Mouse (Mus musculus) mature B cell (primary cell): ENCODE measurements around the gene Sertad4.

Source experiments
- in situ Hi-C: fragments of 300-500 bp; cut with MboI; formaldehyde crosslinking; loops from 2 replicates; pipeline ENCODE4 v1.14.3; 2019

Sertad4 gene

DNA sequence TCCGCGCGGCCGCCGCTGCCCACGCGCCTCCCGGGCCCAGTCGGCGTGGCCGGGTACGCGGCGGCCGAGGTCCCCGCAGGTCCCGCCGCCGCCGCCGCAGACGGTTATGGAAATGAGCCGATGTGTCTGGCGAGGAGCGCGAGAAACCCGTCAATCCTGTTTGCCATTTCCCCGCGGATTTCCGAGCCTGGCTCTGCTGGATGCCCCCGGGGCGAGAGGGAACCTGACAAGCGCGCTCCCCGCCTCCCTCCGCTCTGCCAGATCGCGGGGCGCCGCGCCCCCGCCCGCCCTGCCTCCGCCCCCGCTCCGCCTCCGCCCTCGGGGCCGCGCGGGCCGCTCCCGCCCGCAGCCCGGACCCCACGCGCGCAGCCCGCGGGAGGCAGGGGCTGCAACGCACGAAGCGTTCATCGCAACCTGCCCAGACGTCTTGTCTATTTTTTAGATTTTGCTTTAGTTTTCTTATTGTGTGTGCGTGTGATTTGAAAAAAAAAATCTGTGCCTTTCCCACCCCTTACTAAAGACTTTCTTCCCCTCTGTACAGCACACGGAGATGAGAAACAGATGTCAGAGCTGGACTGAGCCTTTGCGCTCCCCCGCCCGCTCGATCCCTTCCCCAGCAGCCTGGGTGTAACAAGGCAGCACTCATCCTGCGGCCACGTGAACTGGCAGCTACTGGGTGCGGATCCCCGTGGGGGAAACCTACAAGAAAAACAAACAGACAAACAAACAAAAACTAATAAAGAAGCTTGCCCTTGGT lies at the start of gene Sertad4:
Sertad4 (minus strand) TSS at position 283 of the 757 bp plus-strand sequence.
- in situ Hi-C loops, result no loop called here

DNA sequence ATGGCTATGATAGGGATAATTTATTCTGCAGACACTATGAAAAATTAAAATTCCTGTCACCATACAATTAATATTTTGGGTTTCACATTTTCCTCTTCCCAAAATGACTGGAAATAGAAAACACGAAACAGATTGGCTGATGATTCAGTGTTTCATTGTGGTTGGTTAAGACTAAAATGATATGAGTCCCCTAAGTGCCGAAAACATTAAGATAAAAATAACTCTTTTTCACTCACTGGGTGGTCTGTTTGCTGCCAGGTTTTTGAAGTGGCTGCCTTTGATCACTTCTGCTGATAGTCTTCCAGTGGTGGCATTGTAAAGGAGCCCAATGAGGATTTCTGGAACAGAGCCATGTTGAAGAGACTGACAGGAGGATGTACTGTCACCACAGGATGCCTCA lies 46.0 kb upstream of the Sertad4 start:
- in situ Hi-C loops, result no loop called here

DNA sequence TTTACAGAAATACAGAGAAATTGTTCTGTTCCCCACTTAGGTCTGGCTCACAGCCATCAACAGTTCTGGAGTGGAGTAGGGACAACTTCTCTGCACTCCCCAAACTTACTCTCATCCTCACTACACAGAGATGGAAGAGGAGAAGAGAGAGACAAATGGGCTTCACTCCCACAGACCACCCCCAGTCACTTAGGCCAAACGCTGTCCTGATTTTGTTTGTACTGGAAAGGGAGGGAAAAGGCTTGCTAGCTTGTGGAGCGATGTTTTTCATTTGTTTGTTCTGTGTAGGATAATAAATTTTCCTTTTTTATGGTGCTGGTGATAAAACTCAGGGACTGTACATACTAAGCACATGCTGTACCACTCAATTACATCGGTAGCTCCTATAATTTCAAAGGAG lies 45.4 kb upstream of the Sertad4 start:
- in situ Hi-C loops, result no loop called here

DNA sequence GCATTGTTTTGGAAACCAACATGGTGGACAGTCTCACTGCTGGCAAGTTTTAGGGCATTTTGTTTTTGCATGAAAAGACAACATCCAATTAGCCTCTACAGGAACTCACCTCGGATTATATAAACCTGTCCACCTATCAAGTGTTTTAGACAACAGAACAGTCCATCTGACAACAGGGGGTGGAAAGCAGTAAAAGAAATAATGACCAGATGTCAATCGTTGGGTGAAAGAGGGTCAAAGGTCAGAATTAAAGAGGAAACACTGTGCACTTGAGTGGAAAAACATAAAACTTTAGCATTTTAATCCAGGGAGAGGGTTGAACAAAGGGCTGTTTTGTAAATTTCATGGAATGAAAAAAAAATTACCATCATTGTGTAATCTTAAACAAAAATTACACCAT lies 43.2 kb upstream of the Sertad4 start:
- in situ Hi-C loops, result no loop called here

DNA sequence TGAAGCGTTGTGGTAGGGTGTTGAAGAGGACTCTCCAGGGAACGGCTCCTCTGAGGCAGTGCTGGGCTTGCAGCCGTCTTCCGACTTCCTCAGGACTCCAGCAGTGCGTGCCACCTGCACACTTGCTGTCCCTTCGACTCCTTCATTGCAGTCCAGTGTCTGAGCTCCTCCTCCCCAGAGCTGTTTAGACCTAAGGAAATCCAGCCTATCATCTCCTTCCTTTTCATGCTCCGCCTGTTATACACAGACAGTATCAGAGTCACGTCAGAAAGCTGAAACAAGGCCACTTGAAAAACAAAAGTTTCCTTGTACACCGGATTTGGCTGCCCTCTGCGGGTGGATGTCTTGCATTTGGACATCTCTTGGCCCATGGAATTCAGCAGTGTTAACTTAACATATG lies 41.7 kb upstream of the Sertad4 start:
- in situ Hi-C loops, result no loop called here

DNA sequence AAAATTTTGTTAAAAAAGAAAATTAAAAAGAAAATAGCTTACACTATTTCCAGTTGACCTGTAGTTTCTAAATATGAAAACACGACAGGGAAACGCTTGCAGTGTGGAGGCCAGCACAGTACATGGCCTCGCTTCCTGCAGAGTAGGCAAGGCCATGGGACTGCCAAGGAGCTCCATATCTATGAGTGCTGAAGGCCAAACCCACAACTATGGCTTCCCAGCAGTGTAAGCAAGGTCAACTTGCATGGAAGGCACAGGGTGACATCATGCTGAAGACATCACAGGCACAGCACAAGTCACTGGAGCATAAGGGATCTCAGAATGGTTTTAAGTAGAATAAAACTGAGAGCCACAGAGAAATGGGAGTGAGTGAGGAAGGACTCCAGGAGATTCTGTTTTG lies 40.5 kb upstream of the Sertad4 start:
- in situ Hi-C loops, result no loop called here

- in situ Hi-C loops, result no loop called here
Observed at GRCm38 (mm10) chr1:192890716-192891115, 35.2 kb upstream of the Sertad4 start.

DNA sequence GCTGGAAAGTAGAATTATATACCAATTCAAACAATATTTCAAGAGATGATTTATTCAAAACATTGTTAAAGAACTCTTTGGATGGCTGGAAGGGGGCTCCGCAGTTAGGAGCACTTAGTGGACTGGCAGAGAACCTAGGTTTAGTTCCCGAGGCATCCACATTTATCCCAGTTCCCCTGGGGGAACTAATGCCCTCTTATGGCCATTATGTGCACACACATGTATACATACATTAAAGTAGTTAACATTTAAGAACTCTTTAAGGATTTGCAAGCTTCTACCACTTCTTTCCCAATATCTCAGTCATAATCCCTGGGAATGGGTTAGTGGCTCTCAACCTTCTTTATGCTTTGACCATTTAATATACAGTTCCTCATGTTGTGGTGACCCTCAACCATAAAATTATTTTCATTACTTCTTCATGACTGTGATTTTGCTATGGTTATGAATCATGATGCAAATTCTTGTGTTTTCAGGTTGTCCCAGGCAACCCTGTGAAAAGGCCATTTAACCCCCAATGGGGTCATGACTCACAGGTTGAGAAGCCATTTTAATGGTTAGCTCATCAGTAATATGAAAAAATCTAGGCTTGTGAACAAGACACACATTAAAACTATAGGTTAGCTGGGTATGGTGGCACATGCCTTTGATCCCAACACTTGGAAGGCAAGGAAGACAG lies 27.2 kb upstream of the Sertad4 start:
- in situ Hi-C loops, result no loop called here

- in situ Hi-C loops, result no loop called here
Observed at GRCm38 (mm10) chr1:192880130-192880529, 24.6 kb upstream of the Sertad4 start.

- in situ Hi-C loops, result no loop called here
Observed at GRCm38 (mm10) chr1:192879086-192879580, 23.6 kb upstream of the Sertad4 start.

GRCm38 (mm10) chr1:192872841-192873240 lies 17.3 kb upstream of the Sertad4 start:
- in situ Hi-C loops, result no loop called here

- in situ Hi-C loops, result no loop called here
Observed at GRCm38 (mm10) chr1:192869761-192870160, 14.2 kb upstream of the Sertad4 start.

DNA sequence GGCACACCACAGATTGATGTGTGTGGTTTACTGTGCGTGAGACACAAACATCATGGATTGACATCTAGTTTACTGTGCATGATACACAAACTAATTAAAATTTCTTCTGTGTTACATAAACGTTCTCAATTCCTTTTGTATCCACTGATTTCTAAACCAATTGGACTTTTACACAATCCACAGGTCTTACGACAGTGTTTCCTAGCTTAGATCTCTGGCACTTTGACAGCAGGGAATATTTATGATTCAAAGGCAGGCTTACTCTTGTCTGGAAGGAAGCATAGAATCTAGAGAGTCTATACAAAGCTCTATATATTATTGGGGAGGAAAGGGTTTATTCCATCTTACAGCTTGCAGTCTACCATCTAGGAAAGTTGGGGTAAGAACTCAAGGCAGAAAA lies 8.9 kb upstream of the Sertad4 start:
- in situ Hi-C loops, result no loop called here

GRCm38 (mm10) chr1:192861305-192861960 lies 5.9 kb upstream of the Sertad4 start:
- in situ Hi-C loops, result no loop called here

- in situ Hi-C loops, result no loop called here
Observed at GRCm38 (mm10) chr1:192860273-192860672, 4.7 kb upstream of the Sertad4 start.

GRCm38 (mm10) chr1:192857582-192857981 lies 2.0 kb upstream of the Sertad4 start:
- in situ Hi-C loops, result no loop called here

DNA sequence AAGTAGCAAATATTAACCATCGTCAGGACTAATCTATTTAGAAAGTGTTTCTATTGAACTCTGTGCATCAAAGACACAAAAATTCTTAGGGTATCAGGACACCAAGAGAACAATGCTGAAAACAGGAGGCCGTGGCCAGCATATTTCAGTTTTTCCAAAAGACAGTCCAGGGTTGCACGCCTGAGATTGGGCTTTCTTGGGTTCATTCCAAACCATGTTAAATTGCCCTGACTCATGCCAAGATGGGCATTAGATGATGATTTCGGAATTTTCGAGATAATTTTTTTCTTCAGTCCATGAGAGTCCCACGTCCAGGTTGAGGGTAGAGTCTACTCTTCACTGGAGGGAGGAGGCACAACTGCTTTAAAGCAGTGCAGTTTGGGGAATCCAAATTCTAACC lies 1.4 kb upstream of the Sertad4 start:
- in situ Hi-C loops, result no loop called here

DNA sequence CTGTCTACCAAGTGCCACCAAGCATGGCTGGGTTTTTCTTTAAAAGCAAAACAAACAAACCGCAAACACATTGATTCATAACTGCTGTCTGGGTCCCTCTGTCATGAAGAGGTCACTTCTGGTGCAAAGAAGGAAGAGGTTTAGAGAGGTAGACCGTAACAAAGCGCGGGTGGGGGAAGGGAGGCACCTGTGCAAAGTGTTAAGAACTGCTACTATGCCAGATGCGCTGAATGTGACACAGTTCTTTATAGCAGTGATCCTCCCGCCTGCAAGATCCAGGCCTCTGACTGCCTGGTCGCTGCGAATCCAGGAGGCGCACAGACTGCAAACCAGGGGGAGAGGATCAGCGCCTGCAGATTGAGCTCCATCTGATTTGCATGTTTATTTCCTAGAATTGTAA lies 855 bp upstream of the Sertad4 start:
- in situ Hi-C loops, result no loop called here

DNA sequence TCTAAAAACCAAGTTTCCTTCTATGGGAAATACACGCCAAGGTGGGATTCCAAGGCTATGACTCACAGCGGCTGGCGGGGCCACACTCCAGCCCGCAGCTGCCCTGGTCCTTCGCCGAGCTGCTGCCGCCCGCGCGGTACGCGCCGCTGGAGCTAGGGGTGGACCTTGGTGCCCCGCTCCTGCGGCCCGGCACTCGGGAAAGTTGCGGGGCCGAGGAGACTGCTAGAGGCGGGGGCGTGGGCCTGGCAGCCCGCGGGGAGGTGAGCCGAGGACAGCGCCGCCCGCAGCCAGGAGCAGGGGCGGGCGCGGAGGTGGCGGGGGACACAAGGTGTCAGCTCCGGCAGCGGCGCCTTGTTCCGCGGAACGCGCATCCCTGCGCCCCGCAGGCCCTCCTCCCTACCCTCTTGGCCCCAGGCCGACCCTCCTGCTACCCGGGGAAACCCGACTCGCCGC lies 711 bp downstream of the Sertad4 start:
- in situ Hi-C loops, result no loop called here

DNA sequence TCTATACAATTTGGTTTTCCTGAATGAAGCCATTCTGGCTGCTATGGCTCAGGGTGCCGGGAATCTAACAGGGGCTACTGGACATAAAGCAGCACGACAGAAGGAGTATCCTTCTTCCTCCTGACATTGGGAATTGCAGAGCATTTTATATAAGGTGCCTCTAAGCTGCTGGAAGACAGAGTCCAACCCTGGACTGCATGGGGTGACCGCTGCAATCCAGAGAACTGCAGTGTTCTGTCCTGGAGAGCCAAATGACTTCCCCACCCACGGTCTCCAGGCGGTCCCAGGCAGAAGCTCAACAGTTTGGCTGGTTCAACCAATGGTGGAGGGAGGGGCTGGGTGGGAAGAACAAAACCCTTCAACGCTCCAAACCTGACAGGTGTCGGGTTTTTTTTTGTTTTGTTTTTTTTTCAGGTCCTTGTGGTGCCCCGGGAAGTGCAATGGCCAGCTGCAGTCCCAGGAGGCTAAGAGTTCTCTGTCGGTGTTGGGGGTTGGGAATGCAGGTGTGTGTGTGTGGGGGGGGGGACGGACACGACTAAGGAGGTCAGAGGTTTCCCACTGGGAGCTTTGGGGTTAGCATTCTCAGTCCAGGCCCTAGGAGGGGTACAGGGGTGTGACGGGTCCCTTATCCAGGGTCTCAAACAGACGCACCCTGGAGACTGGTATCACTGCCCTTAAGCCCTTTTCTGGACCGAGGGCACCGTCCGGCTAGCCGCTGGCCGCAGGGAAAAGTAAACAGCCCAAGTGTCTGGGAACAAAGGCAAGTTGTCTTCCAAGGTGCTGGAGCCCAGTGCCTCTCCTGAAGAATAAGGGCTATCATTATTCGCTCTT lies 1.4 kb downstream of the Sertad4 start:
- in situ Hi-C loops, result no loop called here

- in situ Hi-C loops, result no loop called here
Observed at GRCm38 (mm10) chr1:192853429-192853828, 2.1 kb downstream of the Sertad4 start.

- in situ Hi-C loops, result no loop called here
Observed at GRCm38 (mm10) chr1:192852047-192852446, 3.5 kb downstream of the Sertad4 start.
